Mouse (Mus musculus) spleen, postnatal 36 days (tissue): ENCODE measurements at regions not wholly inside any gene's neighbourhood (a gene's known extent, or its start where the extent isn't known, plus 50 kb on each side); places are given as distances from the start of the nearest gene placed in this dataset.

Experiments
- DNase-seq, 2 experiments: peaks; one replicate each; pipeline ENCODE4 v3.0.0; 2022; ENCODE audit warnings: low spot score in 2 of 2, mixed read lengths in 1 of 2

GRCm38 (mm10) chr5:39040467-39040866 is 163.9 kb upstream of the Clnk start:
- DNase-seq, result no peak

GRCm38 (mm10) chr5:39023241-39023640 is 146.6 kb upstream of the Clnk start:
- no peak for DNase-seq

GRCm38 (mm10) chr5:39000643-39001042 is 124.0 kb upstream of the Clnk start:
- DNase-seq, result no peak

GRCm38 (mm10) chr5:38999700-39000099 is 123.1 kb upstream of the Clnk start:
- DNase-seq, result no peak

DNA sequence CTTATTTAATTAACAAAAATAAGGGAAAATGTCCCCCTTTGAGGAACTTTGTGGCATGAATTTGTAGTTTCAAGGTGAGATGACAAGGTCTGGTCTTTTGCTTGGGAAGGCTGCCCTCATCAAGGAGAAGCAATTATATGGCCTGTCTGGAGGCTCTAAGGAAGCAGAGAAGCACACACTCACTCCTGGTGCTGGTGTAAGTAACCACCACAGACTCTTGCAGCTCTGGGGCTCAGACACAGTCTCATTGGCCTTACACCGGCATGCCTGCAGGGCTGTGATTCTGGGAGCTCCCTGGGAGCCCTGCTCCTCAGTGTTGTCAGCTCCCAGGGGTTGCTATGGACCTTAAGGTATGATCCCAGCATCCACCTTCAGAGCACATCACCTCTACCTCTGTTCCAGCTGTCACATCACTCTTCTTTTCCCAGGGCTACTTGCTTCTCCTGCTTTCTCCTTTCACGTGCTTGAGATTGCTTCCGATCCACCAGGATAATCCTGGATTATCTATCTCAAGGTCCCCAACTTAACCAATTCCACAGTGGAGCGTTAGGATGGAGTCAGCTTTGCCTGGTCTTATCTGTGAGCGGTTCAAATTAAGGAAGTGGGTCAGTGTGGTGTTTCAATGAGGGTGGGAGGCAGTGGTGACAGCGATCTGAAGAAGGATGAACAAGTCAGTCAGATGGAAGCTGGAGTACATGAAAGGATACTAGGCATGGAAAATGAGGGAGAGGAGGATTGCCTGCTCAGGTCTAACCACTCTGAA is 96.0 kb upstream of the Clnk start:
- DNase-seq, result no peak

DNA sequence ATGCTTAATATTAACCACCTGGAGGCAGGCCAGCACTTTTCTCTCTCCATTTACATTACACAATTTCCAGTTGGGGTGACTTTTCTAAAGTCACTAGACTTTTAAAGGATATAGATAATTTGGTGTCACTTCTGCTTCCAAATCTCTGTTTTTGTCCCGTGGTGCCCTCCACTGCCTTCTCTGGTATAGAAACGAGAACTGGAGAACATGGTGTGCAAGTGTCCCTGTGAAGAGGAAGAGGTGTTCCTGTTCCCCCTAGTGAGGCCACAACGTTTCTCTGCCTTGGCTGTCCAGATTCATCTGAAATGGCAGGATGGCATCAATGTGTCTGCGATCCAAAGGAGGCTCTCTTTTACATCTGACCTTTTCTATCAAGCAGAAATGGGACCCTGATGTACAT is 93.9 kb upstream of the Clnk start:
- DNase-seq, result peak in 1 of 2 experiments; percentile 2

- DNase-seq, result no peak
Observed at GRCm38 (mm10) chr5:38967010-38967409, 90.4 kb upstream of the Clnk start.

- no peak for DNase-seq
Observed at GRCm38 (mm10) chr5:38964445-38964844, 87.8 kb upstream of the Clnk start.

DNA sequence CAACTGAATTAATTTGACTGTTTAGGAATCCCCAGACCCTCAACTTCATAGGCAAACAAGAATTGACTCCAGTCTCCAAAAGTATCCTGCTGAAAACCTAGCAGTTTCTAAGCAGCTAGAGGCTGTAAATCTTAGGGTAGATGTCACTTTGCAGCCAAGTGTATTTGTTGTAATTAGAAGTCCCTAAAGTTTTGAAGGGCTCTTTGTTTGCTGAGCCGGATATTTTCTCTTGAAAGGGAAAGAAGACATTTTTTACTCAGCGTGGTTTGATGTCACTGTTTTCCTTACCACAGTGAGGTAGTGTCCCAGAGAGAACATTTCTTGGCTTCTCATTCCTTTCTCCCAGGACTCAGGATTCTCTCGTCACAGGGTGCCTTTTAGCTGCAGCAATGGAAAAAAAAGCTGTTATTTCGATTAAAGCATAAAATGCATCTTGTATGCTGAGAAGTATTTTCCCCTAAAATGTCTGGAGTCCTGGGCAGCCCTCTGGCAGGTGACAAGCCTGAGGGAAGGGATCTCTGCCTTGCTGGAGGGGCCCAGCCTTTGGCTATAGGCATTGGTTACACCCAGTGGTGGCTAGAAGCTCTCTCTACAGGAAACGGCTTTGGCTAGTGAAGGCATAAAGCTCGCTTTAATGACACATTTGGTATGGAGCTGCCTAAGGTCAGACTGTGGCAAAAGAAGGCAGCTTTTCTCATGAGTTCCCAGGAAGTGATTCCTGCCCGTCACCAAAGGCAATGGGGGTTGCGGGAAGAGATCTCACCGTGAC is 74.1 kb upstream of the Clnk start:
- no peak for DNase-seq

GRCm38 (mm10) chr5:38945903-38946686 is 69.5 kb upstream of the Clnk start:
- DNase-seq, result no peak

GRCm38 (mm10) chr5:38932382-38933079 is 55.9 kb upstream of the Clnk start:
- DNase-seq, result no peak

GRCm38 (mm10) chr5:38927051-38927450 is 50.4 kb upstream of the Clnk start:
- DNase-seq, result no peak
